Mouse (Mus musculus) bone marrow, adult 2 months (tissue): ENCODE data around the gene Glis3.

Experiments
- CTCF ChIP-seq: fragments of 200-500 bp; IDR thresholded peaks from 2 replicates; pipeline ENCODE4 v1.5.1; 2011; ENCODE audit warnings: low read length, control low read depth; ENCODE audit not compliant: control insufficient read depth, insufficient read depth
- POLR2A ChIP-seq: fragments of 200-500 bp; IDR thresholded peaks from 2 replicates; pipeline ENCODE4 v1.6.1; 2011; ENCODE audit warnings: low read depth, mild to moderate bottlenecking, control low read depth, low read length, borderline replicate concordance; ENCODE audit not compliant: control insufficient read depth

DNA sequence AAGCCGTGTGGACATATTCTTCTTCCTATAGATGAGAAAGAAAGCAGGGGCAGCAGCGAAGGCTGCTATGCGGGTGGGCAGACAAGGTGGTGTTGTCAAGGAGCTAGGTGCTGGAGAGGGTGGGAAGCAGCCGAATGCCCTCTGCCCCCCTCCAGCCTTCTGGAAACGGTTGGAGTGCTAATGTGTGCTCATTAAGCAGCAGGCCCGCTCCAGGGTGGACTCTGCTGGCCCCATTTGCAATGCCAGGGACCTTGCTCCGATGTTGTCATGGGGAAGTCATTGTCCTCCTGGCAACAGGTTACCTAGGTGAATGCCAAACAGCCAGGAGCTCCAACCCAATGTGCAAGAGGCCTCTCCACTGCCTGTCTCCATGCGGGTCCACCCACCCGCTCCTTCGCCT, 42.0 kb upstream of the Glis3 start:
- TF ChIP-seq POLR2A, result no peak
- no peak for TF ChIP-seq CTCF
